Mouse (Mus musculus) forebrain, embryonic 14.5 days (tissue): ENCODE measurements around the gene Gm49416. TPM values are rescaled to one million over a fixed set of nuclear protein-coding genes. Genes with fewer than 3 reads are reported as not detected.
"Not testable (repeated sequence)": the region's sequence is repeated elsewhere in the genome, so short reads cannot be mapped to it uniquely, and the experiment has no call there.

ENCODE experiments used
- ATAC-seq: fragments of 200-750 bp; cut with Nextera tagmentation; 2 replicates; pipeline ENCODE4 v1.8.0; 2017; ENCODE audit warnings: mild to moderate bottlenecking, moderate library complexity
- DNase-seq: peaks from one replicate; pipeline ENCODE4 v3.0.0-alpha.2; 2015; ENCODE audit warnings: low spot score
- H3K27ac ChIP-seq: fragments of 300-500 bp; sonication (generic); 2 replicates; pipeline ENCODE4 v1.5.1; 2014; ENCODE audit warnings: low read depth, mild to moderate bottlenecking, control low read depth, low read length, moderate library complexity
- H3K27me3 ChIP-seq: fragments of 300-500 bp; sonication (generic); replicated peaks from 2 replicates; pipeline ENCODE4 v1.6.1; 2014; ENCODE audit warnings: low read length, control low read depth, mixed read lengths; ENCODE audit not compliant: control insufficient read depth, insufficient read depth
- H3K36me3 ChIP-seq: fragments of 300-500 bp; sonication (generic); 2 replicates; pipeline ENCODE4 v1.6.1; 2014; ENCODE audit warnings: low read length, control low read depth; ENCODE audit not compliant: control insufficient read depth, insufficient read depth
- H3K4me1 ChIP-seq: fragments of 300-500 bp; sonication (generic); 2 replicates; pipeline ENCODE4 v1.6.1; 2014; ENCODE audit warnings: antibody characterized with exemption, low read length, control low read depth; ENCODE audit not compliant: control insufficient read depth, insufficient read depth
- H3K4me2 ChIP-seq: fragments of 300-500 bp; sonication (generic); 2 replicates; pipeline ENCODE4 v1.6.1; 2014; ENCODE audit warnings: mild to moderate bottlenecking, control low read depth, low read length
- H3K4me3 ChIP-seq: fragments of 300-500 bp; sonication (generic); 2 replicates; pipeline ENCODE4 v1.5.1; 2014; ENCODE audit warnings: low read depth, low read length, control low read depth
- H3K9ac ChIP-seq: fragments of 300-500 bp; sonication (generic); 2 replicates; pipeline ENCODE4 v1.6.1; 2014; ENCODE audit warnings: mild to moderate bottlenecking, low read length, control low read depth, moderate library complexity
- H3K9me3 ChIP-seq: fragments of 300-500 bp; sonication (generic); replicated peaks from 2 replicates; pipeline ENCODE4 v1.6.1; 2016; ENCODE audit warnings: low read length, control low read depth, mixed read lengths; ENCODE audit not compliant: control insufficient read depth
- WGBS: fragments of 180-500 bp; shearing (Covaris S2); extraction: QIAGEN DNeasy Blood & Tissue Kit; methylation state at CpG from one replicate; pipeline ENCODE4 v1.1.7; 2014; 5-methylcytosine and 5-hydroxymethylcytosine counted together
- polyA plus RNA-seq: library from polyadenylated mRNA; unstranded; fragments of >200 nt; fragmentation: Nextera tagmentation; extraction: Ambion mirVana; gene quantifications from 2 replicates; pipeline ENCODE4 v1.2.1, GENCODE M21; 2014

The Gm49416 gene
- polyA plus RNA-seq, 1 experiment from 2014 or later, result not detected

DNA sequence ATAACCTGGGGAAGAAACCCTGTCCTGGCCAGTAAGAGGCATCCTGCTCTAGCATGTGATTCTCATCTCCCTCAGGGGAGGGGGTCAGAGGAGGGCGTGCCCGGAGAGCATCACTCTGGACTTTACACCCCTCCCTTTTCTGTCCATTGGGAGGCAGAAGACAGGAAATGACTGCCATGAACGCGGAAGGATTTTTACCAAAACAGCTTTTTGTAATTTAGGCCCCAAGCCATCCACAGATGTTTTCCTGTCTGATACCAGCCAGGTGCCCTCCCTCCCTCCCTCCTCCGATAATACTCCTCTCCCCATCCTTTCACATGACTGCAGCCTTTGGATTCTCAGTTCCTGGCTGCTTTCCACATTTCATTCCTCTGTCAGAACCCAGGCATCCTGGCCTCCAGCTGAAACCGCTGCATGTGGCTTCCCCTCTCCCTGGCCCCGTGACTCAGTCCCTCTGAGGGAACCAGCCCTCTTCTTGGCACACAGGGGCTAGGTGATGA, 38.3 kb upstream of the Gm49416 start, which contains the start of gene Lrrn4cl:
Gene Lrrn4cl, plus strand, starts transcription at position 367 of the 500 bp plus-strand sequence.
- Histone ChIP-seq H3K27me3 (no peaks in the 10 kb centered on the region), H3K27ac (no peak within 1 kb of the TSS), H3K9me3 (no peaks in the 10 kb centered on the region), H3K4me1 (no peaks in the 10 kb centered on the region), H3K4me2 (no peak within 1 kb of the TSS), H3K4me3 (no peak within 1 kb of the TSS), H3K9ac (0 out of 2 replicates have a peak within 1 kb of the TSS, but pooled peaks have one; percentile 17), H3K36me3 (peaks cover 36% of the 10 kb centered on the region)
- WGBS, result 46% methylated on average over 7 of the region's 7 CpGs
- DNase-seq (no peak), ATAC-seq (no peak)

GRCm38 (mm10) chr19:8851639-8852038, 37.1 kb upstream of the Gm49416 start:
- no peaks in the 10 kb centered on the region for H3K9me3 ChIP-seq
- no peaks in the 10 kb centered on the region for H3K4me1 ChIP-seq
- DNase-seq, result no peak
- H3K27ac ChIP-seq, result no peak overlapping the region
- no peak for ATAC-seq
- no peak overlapping the region for H3K9ac ChIP-seq
- no peak overlapping the region for H3K4me2 ChIP-seq
- WGBS, result 58% methylated on average over 7 of the region's 7 CpGs
- no peaks in the 10 kb centered on the region for H3K27me3 ChIP-seq
- H3K36me3 ChIP-seq, result peaks cover 24% of the 10 kb centered on the region
- no peak overlapping the region for H3K4me3 ChIP-seq

GRCm38 (mm10) chr19:8852236-8852928, 36.3 kb upstream of the Gm49416 start:
- H3K9ac ChIP-seq, result no peak overlapping the region
- H3K4me2 ChIP-seq, result no peak overlapping the region
- WGBS, result 68% methylated on average over 10 of the region's 10 CpGs

DNA sequence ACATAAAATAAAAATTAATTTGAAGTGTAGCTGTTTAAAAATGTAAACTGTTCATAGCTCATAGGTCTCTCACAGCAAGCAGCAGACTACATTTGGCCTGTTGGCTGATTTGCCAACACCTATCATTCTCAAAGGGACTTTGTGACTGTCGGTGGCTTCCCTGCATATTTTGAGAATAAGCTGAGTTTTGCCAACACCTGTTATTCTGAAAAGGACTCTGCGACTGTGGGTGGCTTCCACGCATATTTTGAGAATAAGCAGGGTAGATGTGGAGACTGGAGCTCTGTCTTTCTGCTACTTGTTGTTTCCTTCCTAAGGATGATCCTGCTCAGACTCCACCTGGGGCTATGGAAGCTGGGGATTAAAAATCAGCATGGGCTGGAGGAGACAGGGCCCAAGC, 35.6 kb upstream of the Gm49416 start:
- peaks cover 11% of the 10 kb centered on the region for H3K36me3 ChIP-seq
- DNase-seq, result no peak
- H3K9me3 ChIP-seq, result no peaks in the 10 kb centered on the region
- H3K9ac ChIP-seq, result no peak overlapping the region
- ATAC-seq, result no peak
- H3K27ac ChIP-seq, result no peak overlapping the region
- no peaks in the 10 kb centered on the region for H3K4me1 ChIP-seq
- 88% methylated on average over 3 of the region's 3 CpGs for WGBS
- no peak overlapping the region for H3K4me3 ChIP-seq
- no peak overlapping the region for H3K4me2 ChIP-seq
- H3K27me3 ChIP-seq, result no peaks in the 10 kb centered on the region

More at GRCm38 (mm10) chr19:8852236-8852928, 36.3 kb upstream of the Gm49416 start:
- DNase-seq (no peak), ATAC-seq (no peak)
- Histone ChIP-seq H3K4me3 (no peak overlapping the region), H3K36me3 (peaks cover 17% of the 10 kb centered on the region), H3K9me3 (no peaks in the 10 kb centered on the region), H3K27me3 (no peaks in the 10 kb centered on the region), H3K27ac (no peak overlapping the region), H3K4me1 (no peaks in the 10 kb centered on the region)

GRCm38 (mm10) chr19:8857689-8858088, 31.0 kb upstream of the Gm49416 start:
- no peak overlapping the region for H3K9ac ChIP-seq
- peak; percentile 51 for DNase-seq

GRCm38 (mm10) chr19:8859018-8859417, 29.7 kb upstream of the Gm49416 start:
- H3K4me3 ChIP-seq, result no peak overlapping the region
- DNase-seq (peak; percentile 45), ATAC-seq (no peak)
- no peaks in the 10 kb centered on the region for H3K4me1 ChIP-seq
- WGBS, result 8% methylated on average over 1 of the region's 1 CpGs
- no peak overlapping the region for H3K27ac ChIP-seq
- no peaks in the 10 kb centered on the region for H3K36me3 ChIP-seq
- no peaks in the 10 kb centered on the region for H3K27me3 ChIP-seq
- no peak overlapping the region for H3K4me2 ChIP-seq
- no peaks in the 10 kb centered on the region for H3K9me3 ChIP-seq
- no peak overlapping the region for H3K9ac ChIP-seq

More at GRCm38 (mm10) chr19:8857689-8858088, 31.0 kb upstream of the Gm49416 start:
- H3K4me2 ChIP-seq, result no peak overlapping the region
- H3K4me1 ChIP-seq, result no peaks in the 10 kb centered on the region
- 59% methylated on average over 4 of the region's 4 CpGs for WGBS
- ATAC-seq, result no peak
- H3K27me3 ChIP-seq, result no peaks in the 10 kb centered on the region
- H3K9me3 ChIP-seq, result no peaks in the 10 kb centered on the region
- H3K4me3 ChIP-seq, result no peak overlapping the region
- no peaks in the 10 kb centered on the region for H3K36me3 ChIP-seq
- H3K27ac ChIP-seq, result no peak overlapping the region

- ATAC-seq, result no peak
- WGBS, result 86% methylated on average over 6 of the region's 6 CpGs
- DNase-seq, result no peak
- no peaks in the 10 kb centered on the region for H3K4me1 ChIP-seq
- H3K4me2 ChIP-seq, result no peak overlapping the region
- H3K4me3 ChIP-seq, result no peak overlapping the region
- H3K36me3 ChIP-seq, result no peaks in the 10 kb centered on the region
- no peaks in the 10 kb centered on the region for H3K27me3 ChIP-seq
- no peak overlapping the region for H3K27ac ChIP-seq
- H3K9ac ChIP-seq, result no peak overlapping the region
- H3K9me3 ChIP-seq, result no peaks in the 10 kb centered on the region
Measured at GRCm38 (mm10) chr19:8864265-8864664, 24.5 kb upstream of the Gm49416 start.

DNA sequence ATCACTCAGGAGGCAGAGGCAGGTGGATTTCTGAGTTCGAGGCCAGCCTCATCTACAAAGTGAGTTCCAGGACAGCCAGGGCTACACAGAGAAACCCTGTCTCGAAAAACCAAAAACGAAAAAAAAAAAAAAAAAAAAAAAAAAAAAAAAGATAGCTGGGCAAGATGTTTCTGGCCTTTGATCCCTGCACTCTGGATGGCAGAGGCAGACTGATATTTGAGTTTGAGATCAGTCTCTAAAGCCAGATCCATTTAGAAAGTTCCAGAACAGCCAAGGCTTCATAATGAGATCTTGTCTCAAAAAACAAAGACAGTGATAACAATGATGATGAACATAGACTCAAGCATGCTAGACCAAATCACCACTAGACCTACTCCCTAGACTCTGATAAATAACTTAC, 18.3 kb upstream of the Gm49416 start:
- H3K4me1 ChIP-seq, H3K4me3 ChIP-seq, DNase-seq, H3K27me3 ChIP-seq, H3K4me2 ChIP-seq, ATAC-seq, H3K9ac ChIP-seq, H3K27ac ChIP-seq, H3K9me3 ChIP-seq: not testable (repeated sequence)
- peaks cover 21% of the 10 kb centered on the region for H3K36me3 ChIP-seq
- 80% methylated on average over 3 of the region's 3 CpGs for WGBS

GRCm38 (mm10) chr19:8870838-8871237, 17.9 kb upstream of the Gm49416 start:
- H3K9me3 ChIP-seq, result no peaks in the 10 kb centered on the region
- WGBS, result 56% methylated on average over 9 of the region's 9 CpGs
- peak overlapping the region; percentile 95 for H3K9ac ChIP-seq
- H3K4me3 ChIP-seq, result peak overlapping the region; percentile 96
- peaks cover 24% of the 10 kb centered on the region for H3K36me3 ChIP-seq
- peak overlapping the region; percentile 95 for H3K4me2 ChIP-seq
- H3K27ac ChIP-seq, result no peak overlapping the region
- DNase-seq (no peak), ATAC-seq (0 out of 2 replicates have a peak, but pooled peaks have one; percentile 8)
- H3K4me1 ChIP-seq, result peaks cover 7% of the 10 kb centered on the region
- H3K27me3 ChIP-seq, result no peaks in the 10 kb centered on the region
